Mouse (Mus musculus): ENCODE results near the gene Stambp.

Stambp gene

DNA sequence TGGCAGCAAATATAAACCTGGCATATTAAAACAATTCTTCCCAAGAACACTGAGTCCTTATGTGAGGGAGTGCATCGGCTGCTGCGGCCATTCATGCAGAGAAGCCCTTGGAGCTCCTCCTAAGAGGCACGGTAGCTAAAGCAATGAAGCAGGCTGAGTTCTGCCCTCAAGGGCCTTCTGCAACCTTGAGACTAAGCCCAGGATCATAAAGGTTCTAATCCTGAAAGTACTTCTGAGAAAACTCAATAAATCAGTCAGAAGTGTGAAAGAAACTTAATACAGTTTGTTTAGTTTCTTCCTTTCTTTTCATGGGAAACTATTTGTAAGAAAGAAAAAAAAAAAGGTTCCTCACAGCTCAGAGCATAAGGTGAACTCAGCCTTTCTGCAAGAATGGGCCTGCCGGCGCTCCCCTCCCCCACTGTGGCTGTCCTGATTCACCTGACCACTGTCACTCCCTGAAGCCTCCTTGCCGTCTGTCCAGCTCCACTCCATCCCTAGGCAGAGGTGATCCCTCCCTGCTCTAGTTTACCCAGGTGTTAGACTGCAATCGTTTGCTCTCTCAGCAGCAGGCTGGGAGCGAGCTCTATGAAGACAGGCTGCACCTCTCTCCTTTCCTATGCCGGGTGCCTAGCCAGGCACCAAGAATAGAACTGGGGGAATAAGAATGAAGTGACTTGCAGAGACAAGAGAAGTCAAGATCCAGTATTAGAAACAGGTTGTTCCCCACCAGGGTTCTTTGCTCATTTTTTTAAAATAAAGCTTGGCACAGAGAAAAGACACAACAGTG lies 70.8 kb downstream of the Stambp start:
- no peak for DNase-seq (ENCODE audit: low spot score in 2 of 2)

DNA sequence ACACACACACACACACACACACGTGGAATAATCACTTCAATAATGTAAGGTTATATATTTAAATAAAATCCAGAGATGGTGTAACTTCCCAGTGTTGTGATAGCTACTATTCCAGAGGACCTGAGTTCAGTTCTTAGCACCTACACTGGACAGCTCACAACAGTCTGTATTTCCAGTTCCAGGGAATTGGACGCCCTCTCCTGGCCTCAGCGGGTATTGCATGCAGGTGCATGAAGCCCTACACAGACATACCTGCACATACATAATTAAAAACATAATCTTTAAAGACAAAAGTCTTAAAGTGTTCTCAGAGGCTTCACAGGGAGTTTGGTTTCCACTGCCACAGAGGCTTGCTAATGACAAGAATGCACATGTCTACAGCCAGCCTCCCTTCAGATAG lies 72.1 kb downstream of the Stambp start:
- DNase-seq (ENCODE audit: low spot score in 2 of 2): no peak

DNA sequence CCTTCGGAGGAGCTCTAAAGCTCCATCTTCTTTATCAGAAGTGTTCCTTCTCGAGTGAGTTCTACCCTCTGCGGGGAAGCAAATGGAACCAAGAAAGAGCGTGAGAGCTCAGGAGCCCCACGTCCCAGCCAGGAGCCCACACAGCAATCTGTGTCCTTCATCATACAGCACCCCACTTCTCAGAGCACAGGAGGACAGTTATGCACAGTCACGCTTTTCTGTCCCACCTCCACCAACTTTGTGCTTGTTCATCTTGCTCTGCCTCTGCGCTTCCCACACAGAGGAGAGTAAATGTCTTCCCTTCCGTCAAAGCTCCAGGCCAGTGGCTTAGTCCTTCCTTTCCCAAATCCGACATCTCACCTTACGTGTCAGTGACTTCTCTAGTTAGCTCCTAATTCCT lies 73.5 kb downstream of the Stambp start:
- no peak for DNase-seq (ENCODE audit: low spot score in 2 of 2)

DNA sequence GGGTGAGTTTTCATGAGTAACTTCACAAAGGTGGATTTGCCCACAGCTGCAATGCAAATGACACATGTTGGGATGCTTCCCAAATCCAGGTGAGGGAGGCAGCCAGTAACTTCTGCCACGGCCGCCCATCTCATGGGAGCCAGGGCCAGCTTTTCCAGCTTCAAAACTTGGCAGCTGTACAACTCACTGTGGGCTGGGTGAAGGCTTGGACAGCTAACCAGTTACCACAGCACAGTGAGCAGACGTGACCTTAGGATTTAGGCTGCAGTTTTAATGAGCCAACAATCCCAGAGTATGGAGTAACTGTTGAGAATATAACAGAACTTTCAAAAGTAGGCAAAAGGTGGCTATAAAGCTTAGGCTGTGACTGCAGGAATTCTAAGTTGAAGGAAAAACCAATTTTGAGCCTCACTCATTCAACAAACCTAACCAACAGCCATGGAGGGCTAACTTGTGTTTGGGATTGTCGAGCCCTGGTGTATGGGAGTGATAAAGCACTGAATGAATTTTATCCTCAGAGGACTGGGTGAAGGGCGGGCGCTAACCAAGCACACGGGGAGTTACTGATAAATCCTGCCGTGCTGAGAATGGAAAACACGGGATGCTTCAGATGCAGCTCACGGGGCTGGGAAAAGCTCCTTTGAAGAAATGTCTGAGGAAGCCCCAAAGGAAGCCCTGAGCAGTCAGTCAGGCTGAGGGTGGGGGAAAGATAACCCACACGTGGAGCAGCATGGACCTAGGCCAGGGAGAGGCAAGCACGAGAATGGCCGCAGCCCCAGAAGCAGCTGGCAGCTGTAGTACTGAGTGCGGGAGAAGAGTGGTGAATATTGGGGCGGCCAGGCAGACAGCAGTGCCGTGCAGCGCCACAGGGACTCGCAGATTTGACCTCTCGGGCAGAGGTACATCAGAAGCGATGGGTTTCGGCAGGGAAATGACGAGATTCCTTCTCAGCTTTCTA lies 75.5 kb downstream of the Stambp start:
- DNase-seq (ENCODE audit: low spot score in 2 of 2): no peak

DNA sequence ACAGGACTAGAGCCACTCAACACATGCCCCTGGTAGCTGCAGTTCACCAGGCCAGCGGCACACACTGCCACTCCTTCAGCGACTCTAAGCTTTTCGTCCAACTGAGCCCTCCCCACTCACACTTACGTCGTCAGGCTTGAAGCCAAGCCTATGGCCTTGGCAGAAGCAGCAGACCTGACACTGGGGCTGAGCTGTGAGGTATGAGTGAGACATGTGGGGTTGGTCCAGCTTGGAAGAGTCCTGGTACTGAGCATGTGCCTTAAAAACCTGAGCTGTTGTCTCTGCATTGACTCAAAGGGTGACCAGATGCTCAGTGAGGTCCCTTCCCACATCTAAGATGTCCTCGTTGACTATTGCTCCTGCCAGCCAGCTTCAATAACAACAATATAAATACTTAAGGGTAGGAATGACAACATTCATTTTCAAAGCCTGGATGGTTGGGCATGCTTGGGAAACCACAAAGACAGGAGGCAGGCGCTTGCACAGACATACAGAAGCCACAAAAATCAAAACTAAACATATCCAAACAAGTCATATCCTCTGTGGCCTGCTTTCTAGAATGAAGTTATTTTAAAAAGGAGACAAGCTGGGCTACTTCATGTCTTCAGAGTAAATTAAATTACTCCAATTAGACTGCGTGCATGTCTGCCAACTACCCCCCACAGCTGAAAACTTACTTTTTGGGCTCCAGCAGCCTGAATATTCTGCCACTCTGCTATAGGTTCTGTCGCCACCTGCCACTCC lies 76.3 kb downstream of the Stambp start:
- no peak for DNase-seq (ENCODE audit: low spot score in 2 of 2)

Measured in thymus, postnatal 10 days (tissue).